Mouse (Mus musculus) spleen, postnatal 14 days (tissue): ENCODE results near the gene Papss1.

Experiments used
- DNase-seq, 2 experiments: peaks; one replicate each; pipeline ENCODE4 v3.0.0; 2021 to 2022; ENCODE audit warnings: low spot score in 2 of 2

Papss1 gene

DNA sequence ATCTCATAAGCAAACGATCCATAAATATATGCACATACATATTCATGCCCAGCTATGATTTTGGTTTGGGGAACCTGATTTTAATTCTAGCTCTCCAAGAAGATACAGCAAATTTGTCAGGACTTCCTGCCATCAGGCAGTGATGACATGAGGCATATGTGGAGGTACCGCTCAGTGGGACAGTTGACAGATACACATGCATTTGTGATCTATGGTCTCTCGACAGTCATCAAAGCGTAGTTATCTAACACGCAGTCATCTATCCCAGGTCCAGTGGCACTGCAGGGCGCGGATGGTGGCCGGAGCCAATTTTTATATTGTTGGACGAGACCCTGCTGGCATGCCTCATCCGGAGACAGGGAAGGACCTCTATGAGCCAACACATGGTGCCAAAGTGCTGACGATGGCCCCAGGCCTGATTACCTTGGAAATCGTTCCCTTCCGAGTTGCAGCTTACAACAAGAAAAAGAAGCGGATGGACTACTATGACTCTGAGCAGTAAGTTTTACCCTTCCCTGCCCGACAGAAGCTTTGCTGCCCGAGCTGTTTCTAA, 66.8 kb downstream of the Papss1 start:
- no peak for DNase-seq

DNA sequence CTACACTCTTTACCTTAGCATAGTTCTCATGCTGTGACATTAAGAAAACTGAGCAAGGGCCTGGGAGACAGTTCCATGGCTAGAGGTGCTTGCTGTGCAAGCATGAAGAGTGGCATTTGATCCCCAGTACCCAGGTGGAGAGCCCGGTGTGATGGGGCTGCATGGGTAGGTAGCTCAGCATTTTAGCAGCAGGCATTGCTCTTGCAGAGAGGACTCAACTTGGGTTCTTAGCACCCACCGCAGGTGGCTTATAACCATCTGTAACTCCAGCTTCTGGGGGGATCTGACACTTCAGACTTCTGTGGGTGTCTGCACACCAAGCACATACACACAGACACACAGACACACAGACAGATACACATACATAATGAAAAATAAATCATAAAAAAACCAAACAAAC, 69.5 kb downstream of the Papss1 start:
- DNase-seq = no peak

DNA sequence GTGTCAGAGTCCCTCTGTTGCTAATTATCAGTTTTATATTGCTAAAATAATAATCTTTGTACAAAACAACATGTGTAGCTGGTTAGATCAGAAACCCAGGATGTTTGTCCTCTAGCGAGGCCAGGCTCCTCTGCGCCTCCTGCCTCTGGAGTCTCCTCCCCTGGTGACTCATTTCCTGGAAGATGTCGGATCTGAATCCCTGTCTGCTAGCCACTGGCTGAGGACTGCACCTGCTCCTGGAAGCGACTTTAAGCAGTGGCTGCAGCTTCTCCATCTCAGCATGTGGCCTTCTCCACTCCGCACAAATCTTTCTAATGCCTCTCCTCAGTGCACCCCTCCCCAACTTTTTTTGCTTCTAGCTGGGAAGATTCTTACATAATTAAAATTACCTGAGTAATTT, 71.6 kb downstream of the Papss1 start:
- no peak for DNase-seq

DNA sequence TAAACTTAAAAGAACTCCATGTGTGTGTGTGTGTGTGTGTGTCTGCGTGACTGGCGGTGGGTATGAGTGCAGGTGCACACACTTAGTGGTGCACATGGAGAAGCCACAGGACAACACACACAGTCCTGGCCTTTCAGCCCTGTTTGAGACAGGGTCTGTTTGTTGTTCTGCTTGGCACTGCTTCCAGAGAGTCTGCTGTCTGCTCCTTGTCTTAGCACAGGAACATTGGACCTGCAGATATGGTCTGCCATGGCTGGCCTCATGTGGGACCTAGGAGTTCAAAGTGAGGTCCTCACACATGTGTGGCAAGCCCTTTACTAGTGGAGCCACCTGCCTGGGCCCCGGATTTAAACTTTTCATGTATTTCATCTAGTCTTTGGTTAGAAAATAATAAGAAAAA, 72.4 kb downstream of the Papss1 start:
- DNase-seq = no peak

DNA sequence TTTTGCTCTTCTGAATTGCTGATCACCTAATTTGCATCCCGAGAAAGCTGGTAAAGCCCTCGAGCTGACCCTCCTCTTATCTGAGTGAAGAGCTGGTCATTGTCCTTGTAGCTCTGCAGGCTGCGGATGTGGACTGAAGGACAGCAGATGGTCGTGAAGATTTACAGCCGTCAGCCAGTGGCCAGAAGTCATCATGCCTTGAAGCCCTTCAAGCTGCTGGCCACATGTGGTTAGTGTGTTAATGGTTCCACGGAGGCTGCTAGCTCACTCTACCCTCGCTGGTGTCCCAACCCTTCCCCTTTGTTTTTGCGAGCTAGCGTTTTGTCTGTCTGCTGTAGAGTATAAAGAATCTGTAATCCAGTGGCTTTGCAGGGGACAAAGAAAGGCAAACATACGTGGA, 73.1 kb downstream of the Papss1 start:
- no peak for DNase-seq

DNA sequence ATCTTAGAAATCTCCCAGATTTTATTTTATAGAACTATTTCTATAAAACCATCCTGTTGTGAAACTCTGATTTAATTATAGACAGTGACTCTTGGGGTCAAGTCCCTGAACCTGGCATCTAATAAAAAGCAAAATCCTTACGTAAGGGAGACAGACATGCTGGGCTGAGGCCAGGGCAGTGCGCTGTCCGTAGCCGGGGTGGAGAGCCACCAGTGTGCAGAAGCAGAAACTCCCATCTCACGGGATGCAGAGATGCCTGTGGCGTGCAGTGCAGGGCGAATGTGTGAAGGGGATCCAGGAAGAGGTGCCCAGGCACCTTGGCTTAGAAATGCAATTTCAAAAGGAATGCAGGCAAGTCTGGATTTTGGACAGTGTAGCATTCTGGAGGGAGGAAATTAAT, 73.6 kb downstream of the Papss1 start:
- no peak for DNase-seq

DNA sequence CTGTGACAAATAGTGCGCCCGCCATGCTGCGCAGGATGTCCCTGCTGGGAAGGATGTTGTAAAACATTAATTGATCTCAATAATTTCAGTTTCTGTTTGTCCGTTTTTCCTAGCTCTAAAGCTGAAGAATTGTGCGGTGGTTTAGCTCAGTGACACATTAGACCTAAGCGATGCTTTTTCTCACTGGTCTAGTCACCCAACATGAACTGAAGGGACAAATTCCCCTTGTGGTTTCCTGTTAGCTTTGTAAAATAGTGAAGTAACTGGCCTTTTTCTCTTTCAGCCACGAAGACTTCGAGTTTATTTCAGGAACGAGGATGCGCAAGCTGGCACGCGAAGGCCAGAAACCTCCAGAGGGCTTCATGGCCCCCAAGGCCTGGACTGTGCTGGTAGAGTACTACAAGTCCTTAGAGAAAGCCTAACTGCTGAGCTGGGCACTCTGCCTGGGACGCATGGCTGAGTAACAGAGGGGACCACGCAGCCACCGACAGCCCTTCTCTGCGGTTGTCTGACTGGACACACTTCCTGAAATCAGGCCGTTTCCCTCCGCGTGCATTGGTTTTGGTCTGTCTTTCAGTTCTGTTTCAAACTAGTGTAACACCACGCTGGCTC, 78.2 kb downstream of the Papss1 start:
- no peak for DNase-seq

DNA sequence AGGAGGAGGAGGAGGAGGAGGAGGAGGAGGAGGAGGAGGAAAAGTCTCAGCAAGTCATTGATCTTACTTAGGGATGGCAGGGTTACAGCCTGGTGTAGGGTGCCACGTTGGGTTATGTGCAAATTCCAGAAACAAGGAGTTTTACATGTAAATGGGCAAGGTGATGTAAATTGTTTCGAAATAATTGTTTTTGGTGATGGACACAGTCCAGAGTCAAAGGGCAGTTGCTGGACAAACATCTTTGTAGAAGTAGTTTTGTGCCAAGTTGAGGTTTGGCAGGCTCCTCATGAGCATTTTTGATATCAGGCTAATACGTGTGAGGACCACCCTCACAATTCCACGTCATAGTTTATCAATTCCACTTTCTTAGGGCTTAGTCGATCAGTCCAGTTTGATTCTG, 80.6 kb downstream of the Papss1 start:
- DNase-seq = no peak

DNA sequence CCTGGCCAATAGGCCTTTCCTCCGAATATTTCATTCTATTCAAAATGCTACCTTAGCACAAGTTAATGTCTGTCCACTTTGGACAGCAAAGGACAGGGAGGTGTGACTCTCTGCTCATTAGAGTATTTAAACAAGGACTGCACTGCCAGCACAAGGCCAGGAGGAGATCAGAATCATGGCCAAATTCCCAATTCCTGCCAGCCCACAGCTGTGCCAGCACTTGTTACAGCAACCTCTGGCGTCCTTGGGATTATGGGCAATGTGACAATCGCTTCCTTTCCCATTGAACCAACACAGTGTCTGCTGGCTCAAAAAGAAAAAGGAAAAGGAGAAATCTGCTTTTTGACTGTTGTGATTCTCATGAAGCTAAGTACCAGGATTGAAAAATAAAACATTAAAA, 89.8 kb downstream of the Papss1 start:
- no peak for DNase-seq

DNA sequence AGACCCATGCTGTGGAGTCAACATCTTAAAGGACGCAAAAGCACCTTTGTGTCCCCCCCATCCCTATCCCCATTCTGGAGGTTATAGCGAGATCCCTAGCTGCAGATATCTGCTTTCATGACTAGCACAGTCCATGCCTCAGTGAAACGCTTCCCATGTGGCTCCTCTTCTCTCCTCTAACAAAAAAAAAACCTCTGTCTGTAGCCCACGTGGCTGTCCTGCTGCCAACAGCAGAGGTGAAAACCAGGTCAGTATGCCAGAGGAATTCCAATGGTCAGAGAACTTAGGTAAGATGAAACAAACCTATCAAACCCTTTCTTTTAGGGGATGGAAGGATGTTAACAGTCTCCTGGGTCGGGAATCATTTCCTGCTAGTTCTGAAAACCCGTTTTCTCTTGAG, 91.5 kb downstream of the Papss1 start:
- DNase-seq = no peak

DNA sequence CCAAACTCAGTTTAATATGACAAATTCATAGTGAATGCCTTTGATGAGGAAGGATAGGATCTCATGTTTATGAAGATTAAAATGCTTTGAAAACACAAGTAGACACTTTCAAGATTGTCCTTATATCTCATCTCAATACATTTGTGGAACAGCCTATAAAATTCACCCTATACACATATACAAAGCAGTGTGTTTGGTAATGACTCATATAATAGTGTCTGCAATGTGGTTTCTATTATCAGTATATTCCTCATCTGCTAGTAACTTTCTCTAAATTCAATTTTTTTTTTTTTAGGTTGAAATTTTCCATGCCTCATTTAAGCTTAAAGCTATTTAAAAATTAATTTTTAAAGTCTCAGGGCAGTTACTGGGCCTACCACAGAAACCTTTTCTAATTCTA, 95.6 kb downstream of the Papss1 start:
- DNase-seq = no peak

DNA sequence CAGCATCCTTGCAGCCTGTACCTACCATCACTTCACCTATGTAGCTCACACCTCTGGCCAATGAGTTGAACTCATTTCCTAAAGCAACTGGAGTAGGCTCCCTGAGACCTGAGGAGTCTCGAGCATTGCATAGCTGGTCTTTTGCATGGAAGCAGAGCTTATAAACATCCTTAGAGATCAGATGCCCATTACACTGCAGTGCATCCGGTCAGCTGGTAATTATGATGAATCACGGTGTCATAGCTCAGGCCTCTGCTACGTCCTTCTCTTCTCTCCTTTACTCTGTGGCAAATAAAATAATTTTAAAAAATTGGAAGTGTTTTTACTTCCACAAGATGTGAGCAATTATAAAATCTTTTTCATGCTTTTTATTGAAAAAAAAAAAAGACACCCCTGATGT, 96.1 kb downstream of the Papss1 start:
- no peak for DNase-seq

DNA sequence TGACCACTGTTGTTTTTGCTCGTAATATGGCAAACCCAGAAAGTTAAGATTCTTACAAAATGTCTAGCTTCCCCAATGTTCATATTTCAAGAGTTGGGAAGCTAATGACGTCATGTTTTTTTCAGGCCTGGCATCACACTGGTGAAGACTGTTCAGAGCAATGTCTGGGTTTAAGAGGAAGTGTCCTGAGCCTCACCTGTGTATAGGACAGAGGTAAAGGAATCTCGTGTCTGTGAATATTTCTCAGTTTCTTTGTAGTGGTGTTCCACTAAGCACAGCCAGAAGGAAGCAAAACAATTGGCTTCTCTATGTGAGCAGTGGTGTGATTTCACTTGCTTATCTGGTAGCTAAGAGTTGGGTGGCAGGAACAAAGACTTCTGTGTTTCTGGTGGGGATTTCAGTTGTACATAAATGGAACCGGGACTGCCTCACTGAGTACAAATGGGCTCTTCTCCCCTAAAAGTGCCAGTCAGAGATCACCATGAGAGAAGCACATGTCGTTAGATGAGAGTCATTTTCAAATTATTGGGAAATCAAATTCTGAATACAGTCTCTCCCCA, 98.1 kb downstream of the Papss1 start:
- no peak for DNase-seq

DNA sequence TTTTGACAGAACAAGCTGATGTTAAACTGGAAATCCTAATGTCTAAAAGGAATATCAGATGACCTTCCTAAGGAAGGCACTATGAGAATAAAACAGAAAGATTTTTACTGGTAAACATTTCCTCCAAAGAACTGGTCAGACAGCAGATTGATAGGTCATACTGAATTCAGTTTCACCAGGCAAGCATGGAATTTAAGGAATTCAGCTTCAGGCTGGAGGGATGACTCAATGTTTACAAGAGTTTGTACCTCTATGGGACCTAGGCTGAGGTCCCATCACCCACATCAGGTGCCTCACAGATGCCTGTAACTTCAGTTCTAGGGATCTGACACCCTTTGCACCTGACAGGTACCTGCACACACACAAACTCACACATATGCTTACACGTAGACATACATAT, 105.3 kb downstream of the Papss1 start:
- no peak for DNase-seq

DNA sequence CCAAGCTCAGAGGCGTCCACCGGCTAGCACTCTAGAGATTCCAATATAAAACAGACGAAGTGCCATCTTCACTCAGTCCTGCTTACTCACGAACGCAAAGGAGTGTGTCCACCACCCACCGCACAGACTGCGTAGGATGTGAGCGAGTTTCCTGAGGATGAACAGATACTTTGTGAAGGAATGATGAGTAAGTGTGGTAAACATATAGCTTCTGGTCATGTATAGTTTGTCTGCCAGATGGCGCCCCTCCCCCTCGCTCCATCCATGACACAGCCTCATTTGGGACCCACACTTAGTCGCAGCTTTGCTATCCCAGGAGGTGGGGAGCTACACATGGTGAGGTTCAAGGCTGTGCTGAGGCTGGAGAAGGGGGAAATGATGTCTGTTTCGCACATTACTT, 121.5 kb downstream of the Papss1 start:
- DNase-seq = no peak

DNA sequence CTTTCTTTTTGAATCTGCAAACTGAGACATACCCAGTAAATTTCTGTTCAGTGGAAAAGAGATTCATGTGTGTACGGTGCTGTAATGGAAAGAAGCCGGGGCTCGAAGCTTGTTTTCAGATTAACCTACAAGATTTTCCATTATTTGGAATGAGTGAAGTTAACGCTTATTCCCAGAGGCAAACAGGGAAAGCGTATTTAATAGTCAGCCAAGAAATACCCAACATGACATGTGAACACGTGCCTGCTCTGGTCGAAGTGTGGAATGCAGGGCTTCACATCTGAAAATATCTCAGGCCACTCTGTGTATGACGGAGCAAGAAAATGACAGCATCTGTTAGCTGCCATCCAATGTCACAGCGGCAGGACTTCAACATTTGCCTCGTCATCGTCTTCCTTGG, 125.4 kb downstream of the Papss1 start:
- DNase-seq = no peak

DNA sequence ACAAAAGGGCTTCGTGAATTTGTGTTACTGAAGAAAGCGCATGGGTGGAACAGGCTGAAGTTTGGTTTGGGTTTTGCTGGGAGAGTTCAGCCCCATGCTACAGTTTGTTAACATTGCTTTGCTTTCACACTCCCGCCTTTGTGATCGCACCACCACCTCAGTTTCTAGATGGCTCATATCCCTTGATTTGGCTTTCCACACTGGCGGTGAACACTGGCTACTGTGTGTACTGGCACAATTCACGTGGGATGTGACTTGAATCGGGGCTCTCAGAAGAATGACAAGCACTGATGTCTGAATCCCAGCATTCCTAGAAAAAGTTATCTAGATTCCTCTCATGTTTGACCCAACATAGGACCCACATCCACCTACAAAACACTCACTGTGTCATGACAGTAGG, 126.0 kb downstream of the Papss1 start:
- no peak for DNase-seq

DNA sequence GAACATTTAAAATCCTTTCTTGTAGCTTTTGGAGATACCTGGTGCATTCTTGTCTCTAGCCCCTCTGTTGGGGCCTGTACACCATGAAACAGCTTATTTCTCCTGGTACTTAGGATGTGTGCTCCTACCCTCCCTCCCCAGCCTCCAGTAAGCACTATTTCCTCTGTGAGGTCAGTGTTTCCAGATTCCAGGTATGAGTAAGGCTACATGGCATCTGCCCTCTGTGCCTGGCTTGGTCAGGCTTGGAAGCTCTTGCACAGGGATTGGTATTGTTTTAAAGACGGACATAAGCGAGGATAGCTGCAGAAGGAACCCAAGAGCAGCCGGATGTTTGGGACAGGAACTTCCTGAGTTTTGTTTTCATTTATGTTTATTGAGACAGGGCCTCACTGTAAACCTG, 126.6 kb downstream of the Papss1 start:
- DNase-seq = no peak
